Mouse (Mus musculus) erythroblast, embryonic 14.5 days (primary cell): Measurements from ENCODE around the gene Dnah3.

Experiments used
- GATA1 ChIP-seq: IDR thresholded peaks from 2 replicates; pipeline ENCODE4 v1.6.1; 2012; ENCODE audit warnings: low read length, inconsistent platforms, mixed read lengths
- TAL1 ChIP-seq: IDR thresholded peaks from 3 replicates; pipeline ENCODE4 v1.6.1; 2012; ENCODE audit warnings: low read length, inconsistent platforms, mixed read lengths

DNA sequence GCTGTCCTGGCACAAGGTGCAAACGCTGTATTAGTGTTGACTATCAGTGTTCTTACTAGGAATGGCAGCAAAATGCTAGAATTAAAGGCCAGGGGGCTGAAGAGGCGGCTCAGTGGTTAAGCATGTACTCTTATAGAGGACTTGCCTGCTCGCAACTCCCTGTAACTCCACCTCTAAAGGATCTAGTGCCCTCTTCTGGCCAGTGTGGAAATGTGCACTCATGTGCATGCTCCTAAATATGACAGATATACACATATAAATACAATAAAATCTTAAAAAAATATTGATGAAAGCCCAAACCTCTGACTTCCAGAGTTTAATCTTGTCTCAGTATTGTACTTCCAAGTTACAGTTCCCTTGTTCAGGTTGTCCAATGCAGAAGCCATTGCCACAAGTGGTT lies 51.1 kb downstream of the Dnah3 start:
- TF ChIP-seq GATA1 (no peak), TAL1 (no peak)
